Mouse (Mus musculus) urinary bladder, postnatal 36 days (tissue): ENCODE measurements at regions not wholly inside any gene's neighbourhood (a gene's known extent, or its start where the extent isn't known, plus 50 kb on each side); places are given as distances from the start of the nearest gene placed in this dataset.

Source experiments
- DNase-seq, 2 experiments: peaks; one replicate each; pipeline ENCODE4 v3.0.0; 2022; ENCODE audit warnings: low spot score in 2 of 2, mixed read lengths in 1 of 2

- DNase-seq: no peak
Measured at GRCm38 (mm10) chr5:41994307-41994706, 73.5 kb upstream of the Gm16223 start.

- no peak for DNase-seq
Measured at GRCm38 (mm10) chr5:41983556-41983955, 84.2 kb upstream of the Gm16223 start.

- DNase-seq: no peak
Measured at GRCm38 (mm10) chr5:41975535-41975934, 92.2 kb upstream of the Gm16223 start.

GRCm38 (mm10) chr5:41971201-41971600, 96.6 kb upstream of the Gm16223 start:
- peak in 1 of 2 experiments; percentile 3 for DNase-seq

- no peak for DNase-seq
Measured at GRCm38 (mm10) chr5:41966958-41967357, 100.8 kb upstream of the Gm16223 start.

GRCm38 (mm10) chr5:41947114-41947640, 103.1 kb upstream of the Bod1l start:
- peak in 1 of 2 experiments; percentile 2 for DNase-seq

- no peak for DNase-seq
Measured at GRCm38 (mm10) chr5:41943399-41943798, 99.3 kb upstream of the Bod1l start.

GRCm38 (mm10) chr5:41942131-41942530, 98.0 kb upstream of the Bod1l start:
- DNase-seq: no peak

GRCm38 (mm10) chr5:41941216-41941615, 97.1 kb upstream of the Bod1l start:
- DNase-seq: no peak

GRCm38 (mm10) chr5:41939736-41940135, 95.6 kb upstream of the Bod1l start:
- DNase-seq: no peak

GRCm38 (mm10) chr5:41910053-41910452, 65.9 kb upstream of the Bod1l start:
- no peak for DNase-seq

- DNase-seq: no peak
Measured at GRCm38 (mm10) chr5:41907749-41908148, 63.6 kb upstream of the Bod1l start.

GRCm38 (mm10) chr5:41904512-41904911, 60.4 kb upstream of the Bod1l start:
- peak in 1 of 2 experiments; percentile 11 for DNase-seq

GRCm38 (mm10) chr5:41899237-41899636, 55.1 kb upstream of the Bod1l start:
- no peak for DNase-seq

GRCm38 (mm10) chr5:41898748-41899147, 54.6 kb upstream of the Bod1l start:
- no peak for DNase-seq
